Mouse (Mus musculus) limb, embryonic 12.5 days (tissue): ENCODE measurements around the gene Slc1a4. TPM values are rescaled to one million over a fixed set of nuclear protein-coding genes. Genes with fewer than 3 reads are reported as not detected.

ENCODE experiments used
- ATAC-seq: fragments of 200-750 bp; cut with Nextera tagmentation; 2 replicates; pipeline ENCODE4 v1.8.0; 2017; ENCODE audit warnings: low read depth, moderate TSS enrichment; ENCODE audit not compliant: insufficient number of reproducible peaks, insufficient read depth, low FRiP score, low TSS enrichment
- H3K27ac ChIP-seq: fragments of 300-500 bp; sonication (generic); 2 replicates; pipeline ENCODE4 v1.5.1; 2016; ENCODE audit warnings: mild to moderate bottlenecking, moderate library complexity
- H3K27me3 ChIP-seq: fragments of 300-500 bp; sonication (generic); 2 replicates; pipeline ENCODE4 v1.6.1; 2016; ENCODE audit warnings: mild to moderate bottlenecking, moderate library complexity
- H3K36me3 ChIP-seq: fragments of 300-500 bp; sonication (generic); 2 replicates; pipeline ENCODE4 v1.6.1; 2016; ENCODE audit warnings: mild to moderate bottlenecking, moderate library complexity
- H3K4me1 ChIP-seq: fragments of 300-500 bp; sonication (generic); replicated peaks from 2 replicates; pipeline ENCODE4 v1.6.1; 2016
- H3K4me2 ChIP-seq: fragments of 300-500 bp; sonication (generic); 2 replicates; pipeline ENCODE4 v1.6.1; 2016; ENCODE audit warnings: mild to moderate bottlenecking, moderate library complexity
- H3K4me3 ChIP-seq: fragments of 300-500 bp; sonication (generic); replicated peaks from 2 replicates; pipeline ENCODE4 v1.5.1; 2016; ENCODE audit warnings: mild to moderate bottlenecking
- H3K9ac ChIP-seq: fragments of 300-500 bp; sonication (generic); replicated peaks from 2 replicates; pipeline ENCODE4 v1.6.1; 2016; ENCODE audit warnings: mild to moderate bottlenecking, moderate library complexity
- H3K9me3 ChIP-seq: fragments of 300-500 bp; sonication (generic); 2 replicates; pipeline ENCODE4 v1.6.1; 2016; ENCODE audit warnings: mild to moderate bottlenecking, moderate library complexity
- WGBS: fragments of 180-500 bp; shearing (Covaris S2); methylation state at CpG from one replicate; pipeline ENCODE4 v1.1.7; 2016; 5-methylcytosine and 5-hydroxymethylcytosine counted together
- polyA plus RNA-seq: library from polyadenylated mRNA; unstranded; fragments of >200 nt; fragmentation: Nextera tagmentation; extraction: Ambion mirVana; gene quantifications from 2 replicates; pipeline ENCODE4 v1.2.1, GENCODE M21; 2016

Slc1a4 gene
- polyA plus RNA-seq, 1 experiment from 2014 or later: 10.9 TPM

GRCm38 (mm10) chr11:20343952-20344351 is 11.4 kb upstream of the Slc1a4 start:
- WGBS: 86% methylated on average over 4 of the region's 4 CpGs
- no peak overlapping the region for H3K4me2 ChIP-seq

GRCm38 (mm10) chr11:20341598-20341997 is 9.1 kb upstream of the Slc1a4 start:
- Histone ChIP-seq H3K9ac (no peak overlapping the region), H3K4me3 (no peak overlapping the region), H3K4me2 (no peak overlapping the region), H3K27me3 (no peaks in the 10 kb centered on the region), H3K36me3 (no peaks in the 10 kb centered on the region), H3K4me1 (no peaks in the 10 kb centered on the region), H3K27ac (no peak overlapping the region), H3K9me3 (no peaks in the 10 kb centered on the region)
- no peak for ATAC-seq
- WGBS: 36% methylated on average over 1 of the region's 1 CpGs

More at GRCm38 (mm10) chr11:20343952-20344351, 11.4 kb upstream of the Slc1a4 start:
- Histone ChIP-seq H3K9ac (no peak overlapping the region), H3K9me3 (no peaks in the 10 kb centered on the region), H3K27ac (no peak overlapping the region), H3K36me3 (no peaks in the 10 kb centered on the region), H3K4me3 (no peak overlapping the region), H3K27me3 (no peaks in the 10 kb centered on the region), H3K4me1 (no peaks in the 10 kb centered on the region)
- ATAC-seq: no peak

- no peak overlapping the region for H3K27ac ChIP-seq
- ATAC-seq: no peak
- no peak overlapping the region for H3K9ac ChIP-seq
- H3K4me1 ChIP-seq: no peaks in the 10 kb centered on the region; the same call in 1 of the 2 replicates
- H3K9me3 ChIP-seq: no peaks in the 10 kb centered on the region
- no peak overlapping the region for H3K4me3 ChIP-seq
- H3K27me3 ChIP-seq: no peaks in the 10 kb centered on the region
- 63% methylated on average over 2 of the region's 2 CpGs for WGBS
- no peak overlapping the region for H3K4me2 ChIP-seq
- H3K36me3 ChIP-seq: no peaks in the 10 kb centered on the region
These were observed 6.2 kb upstream of the Slc1a4 start for GRCm38 (mm10) chr11:20338703-20339102.

- H3K36me3 ChIP-seq: no peaks in the 10 kb centered on the region
- 18% methylated on average over 1 of the region's 1 CpGs for WGBS
- peaks cover 12% of the 10 kb centered on the region for H3K4me1 ChIP-seq
- no peak overlapping the region for H3K27ac ChIP-seq
- H3K4me2 ChIP-seq: no peak overlapping the region
- ATAC-seq: no peak
- H3K9me3 ChIP-seq: no peaks in the 10 kb centered on the region
- H3K27me3 ChIP-seq: no peaks in the 10 kb centered on the region
- no peak overlapping the region for H3K4me3 ChIP-seq
- H3K9ac ChIP-seq: no peak overlapping the region
These were observed 1.8 kb upstream of the Slc1a4 start for GRCm38 (mm10) chr11:20334301-20334700.

- H3K36me3 ChIP-seq: no peaks in the 10 kb centered on the region
- peak overlapping the region; percentile 76 for H3K9ac ChIP-seq
- WGBS: under 1% methylated on average over 61 of the region's 61 CpGs
- peak overlapping the region; percentile 95 for H3K4me2 ChIP-seq
- H3K27me3 ChIP-seq: no peaks in the 10 kb centered on the region
- H3K27ac ChIP-seq: peak overlapping the region; percentile 80
- no peaks in the 10 kb centered on the region for H3K9me3 ChIP-seq
- peak overlapping the region; percentile 58 for H3K4me3 ChIP-seq
- peak; percentile 23; the same call in 1 of the 2 replicates for ATAC-seq
- H3K4me1 ChIP-seq: peaks cover 12% of the 10 kb centered on the region
These were observed 599 bp downstream of the Slc1a4 start for GRCm38 (mm10) chr11:20331690-20332537.

- Histone ChIP-seq H3K4me2 (peak overlapping the region; percentile 95), H3K36me3 (no peaks in the 10 kb centered on the region), H3K4me3 (peak overlapping the region; percentile 58), H3K9me3 (no peaks in the 10 kb centered on the region), H3K27ac (no peak overlapping the region), H3K27me3 (no peaks in the 10 kb centered on the region), H3K4me1 (peaks cover 12% of the 10 kb centered on the region), H3K9ac (no peak overlapping the region)
- ATAC-seq: no peak
- 44% methylated on average over 9 of the region's 9 CpGs for WGBS
These were observed 1.4 kb downstream of the Slc1a4 start for GRCm38 (mm10) chr11:20331027-20331689.

GRCm38 (mm10) chr11:20329711-20330110 is 2.8 kb downstream of the Slc1a4 start:
- Histone ChIP-seq H3K9me3 (no peaks in the 10 kb centered on the region), H3K9ac (no peak overlapping the region), H3K27ac (no peak overlapping the region), H3K4me2 (no peak overlapping the region), H3K4me3 (no peak overlapping the region), H3K36me3 (no peaks in the 10 kb centered on the region), H3K4me1 (peaks cover 12% of the 10 kb centered on the region), H3K27me3 (no peaks in the 10 kb centered on the region)
- 93% methylated on average over 5 of the region's 5 CpGs for WGBS
- ATAC-seq: no peak

- ATAC-seq: no peak
- Histone ChIP-seq H3K9me3 (no peaks in the 10 kb centered on the region), H3K4me2 (no peak overlapping the region), H3K27me3 (no peaks in the 10 kb centered on the region), H3K4me3 (no peak overlapping the region), H3K9ac (no peak overlapping the region), H3K36me3 (no peaks in the 10 kb centered on the region), H3K27ac (no peak overlapping the region), H3K4me1 (peaks cover 12% of the 10 kb centered on the region)
- 81% methylated on average over 6 of the region's 6 CpGs for WGBS
These were observed 3.7 kb downstream of the Slc1a4 start for GRCm38 (mm10) chr11:20328771-20329170.

- no peak for ATAC-seq
- Histone ChIP-seq H3K4me1 (peaks cover 9% of the 10 kb centered on the region), H3K36me3 (no peaks in the 10 kb centered on the region), H3K27ac (no peak overlapping the region), H3K4me2 (no peak overlapping the region), H3K4me3 (no peak overlapping the region), H3K9me3 (no peaks in the 10 kb centered on the region), H3K9ac (no peak overlapping the region), H3K27me3 (no peaks in the 10 kb centered on the region)
- 83% methylated on average over 11 of the region's 11 CpGs for WGBS
These were observed 6.1 kb downstream of the Slc1a4 start for GRCm38 (mm10) chr11:20326328-20326995.

GRCm38 (mm10) chr11:20325073-20325694 is 7.3 kb downstream of the Slc1a4 start:
- no peaks in the 10 kb centered on the region for H3K36me3 ChIP-seq
- no peak overlapping the region for H3K4me3 ChIP-seq
- no peaks in the 10 kb centered on the region for H3K27me3 ChIP-seq
- H3K4me1 ChIP-seq: no peaks in the 10 kb centered on the region
- H3K9me3 ChIP-seq: no peaks in the 10 kb centered on the region
- H3K27ac ChIP-seq: no peak overlapping the region
- no peak for ATAC-seq
- no peak overlapping the region for H3K4me2 ChIP-seq
- no peak overlapping the region for H3K9ac ChIP-seq
- 92% methylated on average over 9 of the region's 9 CpGs for WGBS

GRCm38 (mm10) chr11:20324006-20324405 is 8.5 kb downstream of the Slc1a4 start:
- Histone ChIP-seq H3K27ac (no peak overlapping the region), H3K4me2 (no peak overlapping the region), H3K27me3 (no peaks in the 10 kb centered on the region), H3K4me1 (peaks cover 3% of the 10 kb centered on the region; the same call in 1 of the 2 replicates), H3K9me3 (no peaks in the 10 kb centered on the region), H3K9ac (no peak overlapping the region), H3K36me3 (no peaks in the 10 kb centered on the region), H3K4me3 (no peak overlapping the region)
- WGBS: 90% methylated on average over 3 of the region's 3 CpGs
- ATAC-seq: no peak
